ENCODE assay signal across 7 mouse cellular contexts in genomic region chr7:29768090-29768900, GRCm38 (mm10). TPM values are rescaled to one million over a fixed set of nuclear protein-coding genes. Genes with fewer than 3 reads are reported as not detected.
A peak's percentile ranks its signal among the peaks of the same experiment; 100 is the strongest.
DNase-seq lines count a peak whose midpoint lies in the region; ATAC-seq lines count a peak whose summit lies in the region.

TSS of gene Zfp84 (plus strand) at chr7:29768552.

- peak within 1 kb of the TSS; percentile 80 for H3K9ac ChIP-seq in intestine, embryonic 16.5 days (ENCODE audit: low read depth, low read length)
- H3K9ac ChIP-seq in midbrain, embryonic 11.5 days (ENCODE audit: low read length) = peak within 1 kb of the TSS; percentile 63

- peaks cover 5% of the 10 kb centered on the region for H3K36me3 ChIP-seq in intestine, embryonic 16.5 days (ENCODE audit: control insufficient read depth, insufficient read depth, low read length)
- no peaks in the 10 kb centered on the region for H3K36me3 ChIP-seq in midbrain, embryonic 11.5 days (ENCODE audit: control insufficient read depth, insufficient read depth, low read length)

- peak; percentile 89 for DNase-seq in adrenal gland, adult 8-10 months
- DNase-seq in embryo, embryonic 9.5 days (ENCODE audit: extremely low spot score) = peak; percentile 93
- peak; percentile 51 to 80 for DNase-seq in gastrocnemius, postnatal 4 days (ENCODE audit: low spot score in 2 of 2)
- DNase-seq in left cerebral cortex, postnatal 36 days (ENCODE audit: low spot score in 2 of 2) = peak; percentile 90 to 91
- DNase-seq in midbrain, embryonic 11.5 days (ENCODE audit: low spot score, missing footprints) = peak; percentile 99
- peak; percentile 93 for DNase-seq in skeletal muscle tissue, adult 2 months (ENCODE audit: low read depth, low spot score)

- H3K4me2 ChIP-seq in intestine, embryonic 16.5 days (ENCODE audit: low read depth, low read length) = peak within 1 kb of the TSS; percentile 83
- peak within 1 kb of the TSS; percentile 72 for H3K4me2 ChIP-seq in midbrain, embryonic 11.5 days

- 0% methylated on average over 32 of the region's 32 CpGs for WGBS in intestine, embryonic 16.5 days
- WGBS in midbrain, embryonic 11.5 days = under 1% methylated on average over 32 of the region's 32 CpGs

- ATAC-seq in intestine, embryonic 16.5 days = peak; percentile 98
- ATAC-seq in midbrain, embryonic 11.5 days (ENCODE audit: low FRiP score) = peak; percentile 95

- intact Hi-C loops in left cerebral cortex, postnatal 36 days (cut with DNase I) = loop anchor here (1.0 to 5.0 kb wide), 2 partner anchors 47 to 139 kb away; partner anchors contain the start of genes Zfp27 and Zfp383

- no peaks in the 10 kb centered on the region for H3K27me3 ChIP-seq in intestine, embryonic 16.5 days (replicated peaks; ENCODE audit: control insufficient read depth, insufficient read depth, low read length)
- H3K27me3 ChIP-seq in midbrain, embryonic 11.5 days (ENCODE audit: control insufficient read depth, insufficient read depth, low read length) = no peaks in the 10 kb centered on the region

- H3K4me1 ChIP-seq in intestine, embryonic 16.5 days (ENCODE audit: control insufficient read depth, insufficient read depth, low read length) = no peaks in the 10 kb centered on the region
- peaks cover 8% of the 10 kb centered on the region for H3K4me1 ChIP-seq in midbrain, embryonic 11.5 days (ENCODE audit: control insufficient read depth, insufficient read depth, low read length)

- no peaks in the 10 kb centered on the region for H3K9me3 ChIP-seq in intestine, embryonic 16.5 days (ENCODE audit: control insufficient read depth, low read length)
- H3K9me3 ChIP-seq in midbrain, embryonic 11.5 days (ENCODE audit: control insufficient read depth, low read length) = no peaks in the 10 kb centered on the region

- peak within 1 kb of the TSS; percentile 94 for H3K27ac ChIP-seq in intestine, embryonic 16.5 days (ENCODE audit: low read length)
- H3K27ac ChIP-seq in midbrain, embryonic 11.5 days (ENCODE audit: low read depth, low read length) = peak within 1 kb of the TSS; percentile 58

- H3K4me3 ChIP-seq in intestine, embryonic 16.5 days (ENCODE audit: low read length) = peak within 1 kb of the TSS; percentile 76
- H3K4me3 ChIP-seq in midbrain, embryonic 11.5 days (ENCODE audit: low read depth, low read length) = peak within 1 kb of the TSS; percentile 61

RNA-seq across cellular contexts. Expression of gene Zfp84, which starts in this region (rescaled TPM):
- 10 to 100 TPM; 13.3 to 17.8 (median 16.4) TPM for total RNA-seq in adrenal gland, adult 8-10 months (2022)
- 10 to 100 TPM; 14.8 to 15.2 TPM for total RNA-seq in gastrocnemius, postnatal 4 days (2021)
- polyA plus RNA-seq in intestine, embryonic 16.5 days (2015; fragmentation: Nextera tagmentation; extraction: Ambion mirVana) = 8.0 and 8.1 TPM in 2 replicates
- 10 to 100 TPM; 16.2 to 17.3 TPM for total RNA-seq in left cerebral cortex, postnatal 36 days (2021)
- 17.9 and 19.3 TPM in 2 replicates for polyA plus RNA-seq in midbrain, embryonic 11.5 days (2014; fragmentation: Nextera tagmentation; extraction: Ambion mirVana)

Comparison
In these comparisons a context has a peak if more than half of its experiments do, and no peak if none do; other contexts are left out.
1. Peak in every context shown above with its lines: DNase-seq, ATAC-seq, H3K4me3 ChIP-seq and H3K27ac ChIP-seq.